Mouse (Mus musculus): ENCODE measurements around the gene Dpf2.
"Not testable (repeated sequence)": the region's sequence is repeated elsewhere in the genome, so short reads cannot be mapped to it uniquely, and the experiment has no call there.

The Dpf2 gene

DNA sequence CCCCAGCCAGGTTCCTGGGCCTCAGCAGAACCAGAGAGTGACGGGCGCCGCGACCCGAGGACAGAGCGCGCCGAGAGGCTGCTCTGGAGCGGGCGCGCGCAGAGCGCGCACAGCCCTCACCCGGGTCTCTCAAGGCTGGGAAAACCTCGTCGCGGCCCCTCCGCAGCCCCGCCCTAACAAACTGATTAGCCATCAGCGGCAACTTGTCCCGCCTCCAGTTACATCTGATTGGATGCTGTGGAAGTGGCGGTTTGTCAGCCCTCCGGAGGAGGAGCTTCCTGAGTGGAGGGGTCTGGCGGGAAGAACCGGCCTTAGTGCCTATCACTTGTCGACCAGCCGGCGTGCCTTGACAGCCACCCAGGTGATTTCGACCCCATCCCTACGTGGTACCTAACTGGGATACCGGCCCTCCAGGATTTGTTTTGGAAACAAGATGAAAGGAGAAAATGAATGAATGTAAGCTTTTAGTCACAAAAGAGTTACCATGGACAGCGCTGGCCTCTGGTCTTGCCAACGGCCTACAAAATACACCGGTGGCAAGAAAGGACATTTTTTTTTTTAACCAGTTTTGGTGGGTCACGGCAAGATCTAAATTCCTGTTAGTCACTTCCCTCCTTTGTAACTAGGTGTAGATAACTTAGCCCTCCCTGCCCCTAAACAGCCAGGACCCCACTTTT, 18.7 kb downstream of the Dpf2 start, which contains the start of gene Tigd3:
Gene Tigd3, minus strand, starts transcription at position 148 of the 677 bp plus-strand sequence.
- peak; percentile 71 to 85 for DNase-seq (ENCODE audit: low read depth in 2 of 2, low spot score in 2 of 2)

DNA sequence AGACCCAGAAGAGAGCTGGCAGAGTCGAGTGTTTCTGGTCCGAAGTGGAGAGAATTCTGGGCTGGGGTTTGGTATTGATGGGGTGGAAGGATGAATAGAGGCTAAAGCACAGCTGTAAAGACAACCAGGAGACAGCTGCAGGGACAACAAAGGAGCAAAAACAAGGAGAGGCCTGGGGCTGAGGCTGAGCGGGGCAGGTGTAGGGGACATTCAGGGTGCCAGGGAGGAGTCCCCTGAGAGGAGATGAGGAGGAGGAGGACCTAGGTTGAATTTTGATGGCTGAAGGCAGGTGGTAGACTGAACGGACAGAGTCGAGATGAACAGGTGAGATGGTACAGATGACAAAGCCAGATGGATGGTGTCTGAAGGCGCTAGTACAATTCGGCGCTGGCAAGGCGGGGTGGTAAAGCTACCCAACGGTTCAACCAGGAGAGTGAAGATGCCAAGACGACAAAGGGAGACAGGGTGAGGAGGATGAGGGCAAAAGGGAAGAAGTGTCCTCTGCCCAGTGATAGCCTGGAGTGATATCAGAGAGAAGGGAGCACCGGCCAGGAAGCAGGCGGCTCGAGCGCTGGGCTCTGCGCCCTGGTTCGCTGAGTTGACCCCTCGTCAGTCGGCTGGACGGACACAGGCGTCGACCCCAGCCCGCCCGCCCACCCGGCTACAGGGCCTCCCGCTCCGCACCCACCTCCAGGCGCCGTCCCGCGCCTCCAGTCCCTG, 19.4 kb downstream of the Dpf2 start:
- no peak for DNase-seq (ENCODE audit: low read depth in 2 of 2, low spot score in 2 of 2)

DNA sequence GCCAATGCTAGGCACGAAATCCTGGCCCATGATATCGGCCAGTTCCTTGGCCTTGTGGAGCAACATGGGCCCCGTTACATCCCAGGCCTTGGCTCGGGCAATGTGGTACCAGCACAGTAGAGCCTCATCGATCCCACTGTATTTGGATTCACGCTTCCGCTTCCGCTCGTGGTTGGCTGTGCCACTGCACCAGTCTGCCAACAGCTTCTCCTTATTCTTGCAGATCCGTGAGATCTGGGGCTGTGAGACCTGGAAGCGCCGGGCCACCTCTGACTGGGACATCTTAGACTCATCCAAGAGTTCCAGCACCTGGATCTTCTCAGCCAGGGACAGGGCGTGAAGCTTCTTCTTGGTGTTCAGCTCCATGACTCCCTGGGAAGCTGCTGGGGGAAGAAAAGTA, 20.1 kb downstream of the Dpf2 start:
- no peak for DNase-seq (ENCODE audit: low read depth in 2 of 2, low spot score in 2 of 2)

DNA sequence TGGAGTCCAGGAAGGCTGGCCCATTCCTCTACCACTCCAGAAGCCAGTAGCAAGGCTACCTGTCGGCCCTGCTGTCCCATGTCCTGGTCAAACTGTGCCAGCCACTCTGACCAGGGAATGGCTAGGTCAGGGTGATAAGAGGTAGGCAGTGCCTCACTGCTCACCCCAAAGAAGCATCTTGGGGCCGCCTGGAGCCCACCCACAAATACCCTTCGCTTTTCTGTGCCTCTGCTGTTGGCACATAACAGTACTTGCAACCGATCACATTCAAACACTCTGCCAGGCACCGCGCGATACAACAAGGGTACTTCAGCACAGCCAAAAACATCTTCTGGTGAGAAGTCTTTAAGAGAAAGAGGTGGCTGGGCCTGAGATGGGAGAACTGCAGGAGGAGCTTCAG, 20.5 kb downstream of the Dpf2 start:
- DNase-seq (ENCODE audit: low read depth in 2 of 2, low spot score in 2 of 2) = no peak

DNA sequence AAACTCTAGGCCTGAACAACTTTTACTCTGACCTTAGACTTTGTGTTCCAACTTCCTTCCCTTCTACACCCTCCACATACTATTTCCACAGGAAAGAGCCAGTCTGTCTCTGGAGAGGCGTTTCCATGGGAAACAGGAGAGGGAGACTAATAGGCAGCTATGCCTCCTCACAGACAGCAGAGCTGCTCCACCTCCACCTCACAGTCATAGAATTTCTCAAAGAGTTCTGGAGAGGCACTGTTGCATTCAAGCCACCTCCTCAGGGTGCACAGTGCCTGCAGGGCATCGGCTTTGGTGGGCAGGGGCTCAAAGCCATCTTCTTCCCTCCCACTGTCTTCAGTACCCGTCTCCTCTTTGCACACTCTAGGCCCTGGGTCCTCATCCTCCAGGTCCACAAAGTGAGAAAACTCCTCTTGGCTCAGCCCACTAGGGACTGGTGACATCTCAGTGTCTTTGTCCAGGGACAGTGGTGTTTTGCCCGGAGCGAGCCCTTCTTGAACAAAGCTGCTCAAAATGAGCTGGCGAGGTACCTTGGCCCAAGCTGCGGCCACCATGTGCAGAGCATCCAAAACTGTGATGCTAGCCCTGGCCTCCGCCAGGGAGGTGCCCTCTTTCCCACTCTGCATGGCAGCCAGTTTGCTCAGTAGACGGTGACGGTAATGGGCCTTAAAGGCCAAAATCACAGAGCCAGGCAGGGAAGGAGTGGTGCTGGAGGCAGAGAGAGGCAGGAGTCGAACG, 21.1 kb downstream of the Dpf2 start:
- no peak for DNase-seq (ENCODE audit: low read depth in 2 of 2, low spot score in 2 of 2)

DNA sequence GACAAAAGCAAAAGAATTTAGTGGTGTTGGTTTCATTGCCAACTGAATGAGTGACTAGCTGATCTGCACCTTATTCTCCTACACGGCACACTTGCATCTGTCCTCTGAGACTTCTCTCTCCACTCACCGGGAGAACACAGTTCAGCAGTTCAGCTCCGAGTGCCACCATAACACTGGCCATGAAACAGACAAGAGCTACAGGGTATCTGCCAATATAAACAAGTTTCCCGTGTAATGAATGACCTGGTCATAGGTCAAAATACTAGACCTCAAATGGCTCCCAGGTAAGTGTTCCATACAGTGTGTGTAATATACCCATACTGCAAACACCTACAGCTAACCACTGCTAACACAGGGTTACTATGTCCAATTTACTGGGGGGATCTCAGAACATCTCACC, 23.6 kb downstream of the Dpf2 start:
- no peak for DNase-seq (ENCODE audit: low read depth in 2 of 2, low spot score in 2 of 2)

DNA sequence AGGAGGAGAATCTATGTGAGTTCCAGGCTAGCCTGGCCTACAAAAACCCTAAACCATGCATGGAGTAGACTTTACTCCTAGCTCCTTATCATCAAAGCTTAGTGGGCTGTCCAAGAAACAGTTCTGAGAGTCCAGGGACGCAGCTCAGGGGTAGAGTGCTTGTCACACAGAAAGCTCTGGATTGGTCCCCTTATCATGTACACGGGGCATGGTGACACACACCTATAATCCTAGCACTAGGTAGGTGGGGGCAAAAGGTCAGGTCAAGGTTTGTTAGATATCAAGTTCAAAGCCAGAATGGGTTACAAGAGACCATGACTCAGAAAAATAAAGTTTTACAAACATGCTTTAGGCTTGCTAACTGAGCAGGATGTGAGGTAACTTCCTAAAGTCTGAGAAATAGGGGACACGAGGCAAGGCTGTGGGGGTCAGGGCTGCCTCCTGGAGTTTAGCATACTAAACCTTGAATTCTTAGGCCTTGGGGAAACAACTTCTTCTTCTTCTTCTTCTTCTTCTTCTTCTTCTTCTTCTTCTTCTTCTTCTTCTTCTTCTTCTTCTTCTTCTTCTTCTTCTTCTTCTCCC, 25.5 kb downstream of the Dpf2 start:
- no peak for DNase-seq (ENCODE audit: low read depth in 2 of 2, low spot score in 2 of 2)

DNA sequence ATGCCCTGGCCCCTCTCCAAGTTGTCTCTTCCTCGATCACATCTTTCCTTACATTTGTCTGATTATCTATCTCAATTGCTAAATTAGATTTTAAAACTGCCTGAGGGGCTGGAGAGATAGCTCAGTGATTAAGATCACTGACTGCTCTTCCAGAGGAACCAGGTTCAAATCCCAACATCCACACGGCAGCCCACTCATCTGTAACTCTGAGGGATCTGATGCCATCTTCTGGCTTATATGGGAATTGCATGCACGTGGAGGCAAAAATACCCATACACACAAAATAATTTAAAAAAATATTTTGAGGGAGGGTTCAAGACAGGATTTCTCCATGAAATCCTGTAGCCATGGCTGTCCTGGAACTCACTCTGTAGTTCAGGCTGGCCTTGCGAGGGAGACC, 27.0 kb downstream of the Dpf2 start:
- DNase-seq (ENCODE audit: low read depth in 2 of 2, low spot score in 2 of 2) = no peak

DNA sequence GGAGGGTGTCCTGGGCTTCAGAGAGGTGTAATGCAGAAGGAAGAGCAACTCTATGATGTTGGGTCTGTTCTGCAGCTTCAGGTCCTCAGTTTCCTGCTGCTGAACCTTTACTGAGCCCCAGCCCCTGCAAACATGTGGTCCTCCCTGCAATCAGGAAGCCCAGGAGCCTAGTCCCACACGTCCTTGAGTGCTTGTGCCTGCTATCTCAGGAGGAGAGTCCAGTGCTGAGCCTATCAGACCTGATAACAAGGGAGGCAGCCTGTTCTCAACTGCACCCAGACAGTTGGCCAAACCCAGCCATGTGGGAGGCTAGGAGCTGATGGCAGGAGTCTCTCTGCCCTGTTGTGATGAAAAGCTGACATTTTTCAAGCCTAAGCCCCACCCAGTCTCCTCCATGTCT, 28.9 kb downstream of the Dpf2 start:
- DNase-seq (ENCODE audit: low read depth in 2 of 2, low spot score in 2 of 2) = no peak

DNA sequence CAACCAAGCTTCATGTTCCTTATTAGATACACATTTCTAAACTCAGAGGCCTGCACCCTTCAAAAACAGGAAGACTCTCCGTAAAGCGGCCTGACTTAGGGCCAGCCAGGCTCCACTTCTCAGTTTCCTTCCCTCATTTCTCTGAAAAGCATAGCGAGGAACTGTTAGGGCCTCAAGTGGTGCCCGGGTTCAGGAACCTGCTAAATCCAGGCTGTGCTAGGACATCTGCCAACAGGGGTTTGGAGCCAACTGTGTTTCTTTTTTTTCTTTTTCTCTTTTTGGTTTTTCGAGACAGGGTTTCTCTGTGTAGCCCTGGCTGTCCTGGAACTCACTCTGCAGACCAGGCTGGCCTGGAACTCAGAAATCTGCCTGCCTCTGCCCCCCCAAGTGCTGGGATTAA, 30.7 kb downstream of the Dpf2 start:
- not testable (repeated sequence) for DNase-seq (ENCODE audit: low read depth in 2 of 2, low spot score in 2 of 2)

DNA sequence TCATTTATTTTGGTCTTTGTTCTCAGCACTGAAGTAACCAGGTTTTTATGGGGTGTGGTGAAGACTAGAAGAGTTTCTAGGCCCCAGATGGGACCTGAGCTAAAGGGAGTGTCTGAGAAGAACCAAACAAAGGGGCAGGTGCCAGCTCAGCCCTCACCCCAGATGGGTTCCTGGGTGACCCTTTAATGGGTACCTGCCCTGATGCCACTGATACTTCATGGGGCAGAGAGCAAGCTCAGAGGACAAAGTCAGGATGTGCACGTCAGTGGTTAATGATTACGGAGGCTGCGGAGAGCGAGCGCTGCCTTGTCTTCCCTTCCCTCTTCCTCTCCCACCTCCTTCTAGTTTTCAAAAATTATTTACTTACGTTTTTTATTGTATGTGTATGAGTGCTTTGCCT, 31.7 kb downstream of the Dpf2 start:
- DNase-seq (ENCODE audit: low read depth in 2 of 2, low spot score in 2 of 2) = no peak

DNA sequence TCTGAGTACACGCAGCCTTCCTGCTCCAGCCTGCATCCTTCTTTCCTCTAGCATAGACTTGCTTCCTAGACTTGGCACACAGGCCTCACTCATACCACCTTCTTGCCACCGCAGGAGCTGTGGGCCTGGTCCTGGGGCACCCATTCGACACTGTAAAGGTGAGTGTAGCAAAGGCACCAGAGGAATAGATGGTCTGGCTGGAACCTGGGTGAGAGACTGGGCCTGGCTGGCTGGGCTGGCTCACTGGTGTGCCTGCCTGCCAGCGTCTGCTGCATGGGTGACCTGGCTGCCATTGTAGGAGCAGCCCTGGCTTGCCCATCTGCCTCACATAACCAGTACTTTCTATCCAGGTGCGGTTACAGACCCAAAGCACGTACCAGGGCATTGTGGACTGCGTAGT, 33.1 kb downstream of the Dpf2 start:
- DNase-seq (ENCODE audit: low read depth in 2 of 2, low spot score in 2 of 2) = no peak

DNA sequence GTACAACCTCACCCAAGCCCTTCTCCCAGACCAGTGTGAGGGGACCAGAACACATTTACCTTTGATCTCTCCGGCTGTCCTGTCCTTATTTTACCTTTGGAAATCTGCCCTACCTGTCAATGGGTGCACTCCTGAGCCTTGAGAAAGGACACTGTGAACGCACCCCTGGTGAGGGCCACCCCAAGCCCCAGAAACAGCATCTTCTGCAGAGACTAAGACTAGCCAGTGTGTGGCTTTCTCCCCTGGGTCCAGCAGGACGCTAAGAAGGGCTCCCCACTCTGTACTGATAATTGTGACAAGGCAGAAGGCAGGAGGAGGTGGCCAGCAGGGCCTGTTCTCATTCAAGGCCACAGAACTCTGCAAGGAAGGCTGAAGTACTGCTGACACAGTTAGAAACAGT, 33.9 kb downstream of the Dpf2 start:
- DNase-seq (ENCODE audit: low read depth in 2 of 2, low spot score in 2 of 2) = no peak

DNA sequence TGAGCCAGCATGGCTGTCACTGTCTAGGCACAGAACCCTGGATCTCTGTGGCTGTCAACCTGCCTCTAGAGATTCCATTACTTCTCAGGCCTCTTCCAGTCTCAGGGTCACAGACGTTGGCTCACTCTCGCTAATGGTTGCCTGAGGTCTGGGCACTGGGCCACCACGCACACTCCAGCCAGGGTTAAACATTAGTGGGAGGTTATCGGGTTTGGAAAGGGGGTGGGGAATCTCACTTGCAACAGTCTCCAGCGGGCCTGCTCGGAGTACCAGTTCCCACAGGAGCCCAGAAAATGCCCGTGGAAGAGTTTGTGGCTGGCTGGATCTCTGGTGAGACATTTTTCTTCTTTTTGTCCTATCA, 34.5 kb downstream of the Dpf2 start:
- DNase-seq (ENCODE audit: low read depth in 2 of 2, low spot score in 2 of 2) = no peak

DNA sequence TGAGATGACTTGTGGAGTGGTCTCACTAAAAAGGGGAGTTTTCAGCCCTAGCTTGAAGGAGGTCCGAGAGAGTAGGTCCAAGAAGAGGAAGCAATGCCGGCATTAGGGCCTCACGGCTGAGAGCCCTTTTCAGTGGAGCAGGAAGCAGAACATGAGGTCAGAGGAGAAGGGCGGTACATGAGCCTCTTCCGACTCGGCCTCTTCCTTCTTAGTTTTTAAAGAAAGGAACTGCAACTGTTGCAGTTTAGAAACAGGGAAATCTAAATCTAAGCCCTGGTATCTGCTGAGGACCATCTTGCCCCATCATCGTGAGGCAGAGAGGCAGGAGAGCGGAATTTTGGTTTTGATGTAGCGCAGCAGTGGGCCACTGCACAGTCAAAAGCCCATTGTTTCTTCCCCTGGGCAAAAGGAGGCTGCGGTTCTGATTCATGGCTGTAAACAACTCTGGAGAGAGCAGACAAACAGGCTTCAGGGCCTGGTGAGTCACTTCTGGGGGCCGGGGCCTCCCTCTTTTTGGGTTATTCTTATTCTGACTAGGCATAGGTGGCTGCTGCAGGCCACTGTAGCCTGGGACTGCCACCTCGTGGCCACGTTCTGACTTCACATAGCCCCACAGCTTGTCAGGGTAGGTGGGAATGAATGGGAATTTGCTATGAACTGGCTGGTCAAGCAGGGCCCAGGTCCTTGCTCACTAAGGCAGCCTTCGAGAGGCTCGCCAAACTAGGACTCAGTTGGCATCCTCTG, 35.0 kb downstream of the Dpf2 start, which contains the start of gene Slc25a45:
Gene Slc25a45, plus strand, starts transcription at position 191 of the 744 bp plus-strand sequence.
- DNase-seq (ENCODE audit: low read depth in 2 of 2, low spot score in 2 of 2) = peak; percentile 71 to 83

DNA sequence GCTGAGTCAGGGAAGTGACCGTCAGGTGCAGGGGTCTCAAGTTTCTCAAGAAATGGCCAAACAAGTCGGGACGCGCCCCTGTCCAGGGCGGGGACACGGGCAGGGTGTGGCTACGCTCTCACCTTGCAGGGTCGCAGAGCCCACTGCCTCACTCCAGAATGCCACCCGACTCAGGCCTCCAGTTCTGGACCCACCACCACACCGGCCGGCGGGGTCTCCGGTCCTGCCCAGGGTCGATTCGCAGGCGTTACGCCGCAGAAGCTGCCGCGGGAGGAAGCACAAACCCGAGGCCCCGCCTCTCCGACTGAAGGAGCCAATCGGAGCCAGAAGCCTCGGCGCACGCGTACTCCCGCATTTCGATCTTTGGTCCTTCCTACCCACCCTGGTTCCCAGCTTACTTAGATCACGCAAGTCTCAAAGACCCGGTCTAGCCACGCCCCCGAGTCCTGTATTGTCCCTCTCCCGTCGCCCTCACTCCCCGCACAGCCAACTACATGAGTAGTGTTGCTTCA, 37.8 kb downstream of the Dpf2 start, which contains the start of gene Frmd8:
Gene Frmd8, minus strand, starts transcription at position 306 of the 512 bp plus-strand sequence.
- DNase-seq (ENCODE audit: low read depth in 2 of 2, low spot score in 2 of 2) = peak; percentile 82 to 90

DNA sequence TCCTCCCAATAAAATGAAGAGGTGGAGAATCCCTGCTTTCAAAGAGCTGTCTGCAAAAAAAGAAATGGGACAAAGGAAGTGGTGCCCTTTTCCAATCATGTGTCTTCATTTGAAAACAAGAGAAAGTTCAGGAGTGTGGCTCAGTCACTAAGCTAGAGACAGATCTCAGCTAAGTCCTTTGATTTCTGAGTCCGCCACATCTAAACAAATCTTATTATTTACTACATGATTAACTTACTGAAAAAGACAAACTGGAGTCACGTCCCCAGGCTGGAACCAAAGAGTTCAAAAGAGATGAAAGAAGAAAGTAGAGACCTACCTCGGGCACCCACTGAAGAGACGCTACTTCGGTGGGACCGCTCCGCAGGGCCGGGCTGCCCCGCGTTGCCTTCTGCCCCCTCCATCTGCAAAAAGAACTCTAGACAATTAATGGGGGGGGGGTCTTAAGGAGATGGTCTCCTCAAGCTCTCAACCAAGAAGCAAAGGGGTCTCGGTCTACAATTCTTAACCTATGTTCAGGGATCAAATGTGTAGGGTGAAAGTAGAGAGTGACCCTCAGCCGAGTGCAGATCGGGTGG, 38.3 kb downstream of the Dpf2 start:
- DNase-seq (ENCODE audit: low read depth in 2 of 2, low spot score in 2 of 2) = no peak

DNA sequence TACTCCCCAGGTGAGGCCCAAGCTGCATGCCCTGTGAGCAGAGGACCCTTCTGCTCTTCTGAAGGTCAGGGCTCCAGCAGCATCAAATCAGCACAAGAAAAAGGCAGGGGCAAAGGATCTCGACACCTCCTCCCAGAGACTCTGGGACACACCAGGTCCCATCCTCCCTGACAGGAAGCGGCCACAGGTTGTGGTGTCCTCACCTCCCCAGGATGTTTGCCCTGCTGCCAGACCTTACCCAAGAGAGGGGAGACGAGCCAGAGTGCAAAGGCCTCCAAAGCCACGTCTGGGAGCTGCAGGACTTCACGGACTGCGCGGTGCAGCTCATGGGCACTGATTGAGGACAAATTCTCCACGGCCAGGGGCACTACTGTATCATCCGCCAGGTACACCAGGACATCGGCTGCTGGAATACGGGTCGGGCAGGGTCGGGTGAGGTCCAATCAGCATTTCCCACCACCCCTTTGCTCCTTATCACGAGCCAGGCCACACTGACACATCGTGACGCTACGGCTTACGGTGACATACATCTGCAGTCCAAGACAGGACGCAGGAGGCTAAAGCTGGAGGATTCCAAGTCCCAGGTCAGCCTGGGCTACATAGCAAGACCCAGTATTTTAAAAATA, 39.8 kb downstream of the Dpf2 start:
- DNase-seq (ENCODE audit: low read depth in 2 of 2, low spot score in 2 of 2) = no peak

DNA sequence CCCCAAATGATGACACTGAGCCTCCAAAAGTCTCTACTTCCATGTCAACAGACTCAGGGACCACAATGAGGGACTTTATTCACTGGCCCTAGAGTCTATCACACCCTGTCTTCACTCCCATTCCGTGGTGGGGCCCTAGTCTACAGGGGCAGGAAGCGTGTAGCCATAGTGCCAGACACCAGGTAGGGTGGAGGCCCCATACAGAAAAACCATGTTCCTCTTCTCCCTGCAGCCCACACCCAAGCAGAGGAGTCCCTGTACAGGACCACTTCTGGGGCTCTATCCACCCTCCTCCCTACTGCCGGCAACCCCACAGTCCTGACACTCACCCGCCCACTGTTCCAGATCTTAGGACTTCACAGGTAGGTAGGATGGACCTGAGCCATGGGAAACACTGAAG, 40.3 kb downstream of the Dpf2 start:
- no peak for DNase-seq (ENCODE audit: low read depth in 2 of 2, low spot score in 2 of 2)

DNA sequence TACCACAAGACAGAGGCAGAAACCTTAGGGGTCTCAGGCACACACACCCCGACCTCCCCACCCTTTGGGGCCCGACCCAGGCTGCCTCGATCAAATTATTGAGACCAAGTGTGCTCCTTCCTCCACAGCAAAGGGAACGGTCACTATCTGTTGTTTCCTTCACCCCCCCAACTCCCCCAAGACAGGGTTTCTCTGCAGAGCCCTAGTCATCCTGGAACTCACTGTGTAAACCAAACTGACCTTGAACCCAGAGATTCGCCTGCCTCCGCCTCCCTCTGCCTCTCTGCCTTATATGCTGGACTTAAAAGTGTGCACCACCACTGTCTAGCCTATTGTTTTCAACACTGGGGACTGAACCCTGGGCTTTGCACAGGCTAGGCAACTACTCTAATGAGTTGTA, 41.1 kb downstream of the Dpf2 start:
- DNase-seq (ENCODE audit: low read depth in 2 of 2, low spot score in 2 of 2) = no peak

Data from CD8-positive naive resting alpha-beta T cell, adult 2 months (primary cell).